Mouse (Mus musculus) intestine, embryonic 16.5 days (tissue): ENCODE measurements around the gene Rpl4. TPM values are rescaled to one million over a fixed set of nuclear protein-coding genes. Genes with fewer than 3 reads are reported as not detected.

Experiments used
- ATAC-seq: fragments of 200-750 bp; cut with Nextera tagmentation; 2 replicates; pipeline ENCODE4 v1.8.0; 2017; ENCODE audit warnings: moderate TSS enrichment, moderate library complexity
- H3K27ac ChIP-seq: fragments of 300-500 bp; sonication (generic); 2 replicates; pipeline ENCODE4 v1.5.1; 2014; ENCODE audit warnings: mild to moderate bottlenecking, low read length
- H3K27me3 ChIP-seq: fragments of 300-500 bp; sonication (generic); replicated peaks from 2 replicates; pipeline ENCODE4 v1.6.1; 2014; ENCODE audit warnings: low read length, control low read depth, mixed read lengths; ENCODE audit not compliant: control insufficient read depth, insufficient read depth
- H3K36me3 ChIP-seq: fragments of 300-500 bp; sonication (generic); 2 replicates; pipeline ENCODE4 v1.6.1; 2014; ENCODE audit warnings: low read length, control low read depth; ENCODE audit not compliant: control insufficient read depth, insufficient read depth
- H3K4me1 ChIP-seq: fragments of 300-500 bp; sonication (generic); 2 replicates; pipeline ENCODE4 v1.6.1; 2014; ENCODE audit warnings: low read length, control low read depth, mixed read lengths; ENCODE audit not compliant: control insufficient read depth, insufficient read depth
- H3K4me2 ChIP-seq: fragments of 300-500 bp; sonication (generic); 2 replicates; pipeline ENCODE4 v1.6.1; 2014; ENCODE audit warnings: low read depth, low read length, control low read depth
- H3K4me3 ChIP-seq: fragments of 300-500 bp; sonication (generic); 2 replicates; pipeline ENCODE4 v1.5.1; 2014; ENCODE audit warnings: mild to moderate bottlenecking, low read length
- H3K9ac ChIP-seq: fragments of 300-500 bp; sonication (generic); 2 replicates; pipeline ENCODE4 v1.6.1; 2014; ENCODE audit warnings: low read depth, low read length
- H3K9me3 ChIP-seq: fragments of 300-500 bp; sonication (generic); 2 replicates; pipeline ENCODE4 v1.6.1; 2016; ENCODE audit warnings: low read length, control low read depth; ENCODE audit not compliant: control insufficient read depth
- WGBS: fragments of 180-500 bp; shearing (Covaris S2); extraction: QIAGEN DNeasy Blood & Tissue Kit; methylation state at CpG from one replicate; pipeline ENCODE4 v1.1.7; 2014; 5-methylcytosine and 5-hydroxymethylcytosine counted together
- polyA plus RNA-seq: library from polyadenylated mRNA; unstranded; fragments of >200 nt; fragmentation: Nextera tagmentation; extraction: Ambion mirVana; gene quantifications from 2 replicates; pipeline ENCODE4 v1.2.1, GENCODE M21; 2015

Rpl4 gene
- polyA plus RNA-seq, 1 experiment from 2014 or later = 1,181 TPM

- no peak overlapping the region for H3K4me2 ChIP-seq
- no peak overlapping the region for H3K4me3 ChIP-seq
- no peaks in the 10 kb centered on the region for H3K27me3 ChIP-seq
- H3K9ac ChIP-seq = no peak overlapping the region
- H3K9me3 ChIP-seq = no peaks in the 10 kb centered on the region
- 74% methylated on average over 3 of the region's 3 CpGs for WGBS
- H3K4me1 ChIP-seq = 0 out of 2 replicates have a peak, but pooled peaks cover 4% of the 10 kb centered on the region
- H3K27ac ChIP-seq = no peak overlapping the region
- H3K36me3 ChIP-seq = 0 out of 2 replicates have a peak, but pooled peaks cover 6% of the 10 kb centered on the region
- no peak for ATAC-seq
These were observed 34.4 kb downstream of the Rpl4 start for GRCm38 (mm10) chr9:64207509-64208084.

- peak overlapping the region; percentile 33; the same call in 1 of the 2 replicates for H3K27ac ChIP-seq
- H3K9ac ChIP-seq = no peak overlapping the region; the same call in 1 of the 2 replicates
- no peaks in the 10 kb centered on the region for H3K27me3 ChIP-seq
- 73% methylated on average over 17 of the region's 17 CpGs for WGBS
- H3K4me1 ChIP-seq = no peaks in the 10 kb centered on the region; the same call in 1 of the 2 replicates
- H3K4me2 ChIP-seq = no peak overlapping the region
- no peaks in the 10 kb centered on the region for H3K9me3 ChIP-seq
- no peak overlapping the region for H3K4me3 ChIP-seq
- ATAC-seq = 0 out of 2 replicates have a peak, but pooled peaks have one; percentile 41
- 0 out of 2 replicates have a peak, but pooled peaks cover 6% of the 10 kb centered on the region for H3K36me3 ChIP-seq
These were observed 41.3 kb downstream of the Rpl4 start for GRCm38 (mm10) chr9:64214452-64214851.

- Histone ChIP-seq H3K27ac (no peak overlapping the region), H3K36me3 (no peaks in the 10 kb centered on the region), H3K4me2 (no peak overlapping the region), H3K9ac (no peak overlapping the region), H3K27me3 (no peaks in the 10 kb centered on the region), H3K4me1 (peaks cover 7% of the 10 kb centered on the region; the same call in 1 of the 2 replicates), H3K4me3 (no peak overlapping the region), H3K9me3 (no peaks in the 10 kb centered on the region)
- WGBS = 49% methylated on average over 4 of the region's 4 CpGs
- ATAC-seq = no peak
These were observed 42.9 kb downstream of the Rpl4 start for GRCm38 (mm10) chr9:64216090-64216489.

DNA sequence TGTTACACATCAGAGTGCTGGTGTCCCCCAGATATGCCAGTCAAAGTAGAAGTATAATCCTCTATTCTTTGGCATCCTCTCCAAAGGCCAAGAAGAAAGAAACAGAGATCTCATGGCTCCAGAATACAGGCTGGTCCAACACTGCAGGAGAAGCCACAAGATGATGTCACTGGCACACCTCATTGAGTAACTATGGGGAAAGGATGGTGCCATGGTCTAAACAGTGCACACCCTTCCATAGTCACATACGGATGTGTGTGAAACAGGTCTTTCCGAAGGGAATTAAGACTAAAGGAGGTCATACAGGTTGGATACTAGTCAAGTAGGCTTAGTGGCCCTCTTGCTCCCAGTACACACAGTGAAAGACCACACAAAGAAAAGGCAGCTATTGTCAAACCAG, 43.5 kb downstream of the Rpl4 start:
- peaks cover 7% of the 10 kb centered on the region; the same call in 1 of the 2 replicates for H3K4me1 ChIP-seq
- H3K36me3 ChIP-seq = no peaks in the 10 kb centered on the region
- H3K27ac ChIP-seq = no peak overlapping the region
- WGBS = 96% methylated on average over 2 of the region's 2 CpGs
- no peaks in the 10 kb centered on the region for H3K9me3 ChIP-seq
- ATAC-seq = no peak
- H3K4me3 ChIP-seq = no peak overlapping the region
- H3K27me3 ChIP-seq = no peaks in the 10 kb centered on the region
- H3K4me2 ChIP-seq = no peak overlapping the region
- H3K9ac ChIP-seq = no peak overlapping the region

GRCm38 (mm10) chr9:64217887-64218286, 44.7 kb downstream of the Rpl4 start:
- Histone ChIP-seq H3K4me1 (peaks cover 7% of the 10 kb centered on the region; the same call in 1 of the 2 replicates), H3K27ac (no peak overlapping the region), H3K9ac (no peak overlapping the region), H3K9me3 (no peaks in the 10 kb centered on the region), H3K27me3 (no peaks in the 10 kb centered on the region), H3K36me3 (no peaks in the 10 kb centered on the region), H3K4me3 (no peak overlapping the region), H3K4me2 (no peak overlapping the region)
- no peak for ATAC-seq

- Histone ChIP-seq H3K9ac (no peak overlapping the region), H3K9me3 (no peaks in the 10 kb centered on the region), H3K4me2 (no peak overlapping the region), H3K27ac (no peak overlapping the region), H3K4me3 (no peak overlapping the region), H3K36me3 (no peaks in the 10 kb centered on the region), H3K27me3 (no peaks in the 10 kb centered on the region), H3K4me1 (peaks cover 7% of the 10 kb centered on the region; the same call in 1 of the 2 replicates)
- 84% methylated on average over 1 of the region's 1 CpGs for WGBS
- no peak for ATAC-seq
These were observed 46.1 kb downstream of the Rpl4 start for GRCm38 (mm10) chr9:64219305-64219704.

DNA sequence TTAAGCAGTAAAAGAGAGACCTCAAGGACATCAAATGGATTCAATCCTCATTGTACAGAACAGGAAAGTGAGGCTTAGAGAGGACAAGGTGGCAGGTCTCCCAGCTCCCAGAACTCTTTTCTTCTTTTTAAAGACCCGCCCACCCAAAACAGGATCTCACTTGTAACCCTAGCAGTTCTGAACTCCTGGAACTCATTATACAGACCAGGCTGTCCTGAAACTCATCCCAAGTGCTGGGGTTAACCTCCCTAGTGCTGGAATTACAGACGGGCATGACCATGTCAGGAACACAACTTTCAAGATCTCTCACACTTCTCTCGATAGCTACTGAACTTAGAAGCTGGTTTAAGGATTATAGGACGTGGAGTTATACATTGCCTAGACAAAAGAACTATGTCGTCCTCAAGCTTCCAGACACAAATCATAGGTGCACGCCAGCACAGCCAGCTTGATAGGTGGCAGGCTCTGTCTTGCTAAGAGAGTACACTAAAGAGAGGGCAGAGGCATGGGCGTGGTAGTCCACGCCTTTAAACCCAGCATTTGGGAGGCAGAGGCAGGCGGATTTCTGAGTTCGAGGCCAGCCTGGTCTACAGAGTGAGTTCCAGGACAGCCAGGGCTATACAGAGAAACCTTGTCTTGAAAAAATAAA, 46.7 kb downstream of the Rpl4 start:
- Histone ChIP-seq H3K9me3 (no peaks in the 10 kb centered on the region), H3K36me3 (no peaks in the 10 kb centered on the region), H3K27ac (no peak overlapping the region), H3K4me2 (no peak overlapping the region), H3K27me3 (no peaks in the 10 kb centered on the region), H3K9ac (no peak overlapping the region), H3K4me3 (no peak overlapping the region), H3K4me1 (peaks cover 7% of the 10 kb centered on the region; the same call in 1 of the 2 replicates)
- 82% methylated on average over 10 of the region's 10 CpGs for WGBS
- ATAC-seq = no peak

- no peak overlapping the region for H3K27ac ChIP-seq
- WGBS = 60% methylated on average over 1 of the region's 1 CpGs
- peak; percentile 73 for ATAC-seq
These were observed 47.4 kb downstream of the Rpl4 start for GRCm38 (mm10) chr9:64220603-64221002.

DNA sequence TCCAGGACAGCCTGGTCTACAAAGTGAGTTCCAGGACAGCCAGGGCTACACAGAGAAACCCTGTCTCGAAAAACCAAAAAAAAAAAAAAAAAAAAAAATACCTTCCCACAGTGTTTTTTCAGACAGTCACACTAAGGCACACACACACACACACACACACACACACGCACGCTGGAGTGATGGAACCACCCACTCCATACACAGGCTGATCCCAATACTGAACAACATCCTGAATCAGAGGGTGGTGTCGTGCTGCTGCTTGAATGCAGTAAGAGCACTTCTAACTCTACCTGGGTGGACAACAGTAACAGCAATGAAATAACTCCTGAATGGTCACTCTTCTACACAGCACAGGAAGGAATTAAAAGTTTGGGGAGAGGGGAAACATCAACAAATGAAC, 48.3 kb downstream of the Rpl4 start:
- peaks cover 11% of the 10 kb centered on the region; the same call in 1 of the 2 replicates for H3K4me1 ChIP-seq
- ATAC-seq = no peak
- no peak overlapping the region for H3K9ac ChIP-seq
- H3K27ac ChIP-seq = no peak overlapping the region
- 83% methylated on average over 4 of the region's 4 CpGs for WGBS
- H3K4me3 ChIP-seq = no peak overlapping the region
- no peaks in the 10 kb centered on the region for H3K27me3 ChIP-seq
- H3K36me3 ChIP-seq = no peaks in the 10 kb centered on the region
- H3K4me2 ChIP-seq = no peak overlapping the region
- H3K9me3 ChIP-seq = no peaks in the 10 kb centered on the region

More at GRCm38 (mm10) chr9:64220603-64221002, 47.4 kb downstream of the Rpl4 start:
- Histone ChIP-seq H3K9ac (no peak overlapping the region), H3K4me2 (no peak overlapping the region), H3K9me3 (no peaks in the 10 kb centered on the region), H3K4me1 (peaks cover 7% of the 10 kb centered on the region; the same call in 1 of the 2 replicates), H3K36me3 (no peaks in the 10 kb centered on the region), H3K27me3 (no peaks in the 10 kb centered on the region), H3K4me3 (no peak overlapping the region)
